Comparison of ENCODE assay signal across 16 mouse cellular contexts in the genomic region with DNA sequence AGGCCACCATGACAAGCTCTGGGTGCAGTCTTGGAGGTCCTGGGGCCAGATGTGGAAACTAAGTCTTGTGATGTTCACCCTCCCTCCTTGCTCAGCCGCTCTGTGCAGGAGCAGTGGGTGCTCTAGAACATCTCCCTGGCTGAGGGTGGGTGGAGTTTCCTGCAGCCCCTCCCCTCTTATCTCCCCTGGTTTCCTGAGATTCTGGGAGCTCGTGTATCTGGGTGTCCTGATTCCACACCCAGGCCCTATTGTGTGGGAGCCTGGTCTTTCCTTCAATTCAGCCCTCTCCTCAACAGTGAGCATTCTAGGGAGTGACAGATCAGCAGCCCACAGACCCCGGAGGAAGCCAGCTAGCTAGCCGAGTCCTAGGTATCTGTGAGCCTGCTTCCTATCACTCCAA. TPM values are rescaled to one million over a fixed set of nuclear protein-coding genes. Genes with fewer than 3 reads are reported as not detected.
DNase-seq lines count a peak whose midpoint lies in the region; ATAC-seq and TF ChIP-seq lines count a peak whose summit lies in the region.
"Had no signal": no experiment of that assay in that cellular context is flagged by ENCODE, and none has a peak within 500 bp of the region (broad histone marks: within the 10 kb centered on the region; RNA-seq: fewer than 3 reads in every experiment).

No protein-coding gene starts in this region.

- DNase-seq in MEL-GATA-1-ER (ENCODE audit: extremely low read depth, low read depth) = peak; percentile 61
- peak; percentile 72 for DNase-seq in heart, adult 8-10 months (ENCODE audit: low spot score)
- DNase-seq in liver, adult 2 months (ENCODE audit: extremely low read depth, low read depth, low spot score) = no peak
- peak; percentile 55 for DNase-seq in lung, postnatal 0 days (ENCODE audit: low spot score)
- no peak for DNase-seq in kidney, adult 2 months
- DNase-seq in embryonic facial prominence, embryonic 10.5 days (ENCODE audit: low spot score) = no peak
- DNase-seq: cerebellum, adult 11 months; gastrocnemius, postnatal 36 days; kidney, adult 11 months had no signal

- no peaks in the 10 kb centered on the region for H3K27me3 ChIP-seq in liver, adult 2 months (ENCODE audit: control insufficient read depth, insufficient read depth, low read length)
- no peaks in the 10 kb centered on the region for H3K27me3 ChIP-seq in lung, postnatal 0 days (replicated peaks; ENCODE audit: insufficient read depth, low read length)
- H3K27me3 ChIP-seq in kidney, embryonic 16.5 days (ENCODE audit: insufficient read depth, low read length) = no peaks in the 10 kb centered on the region
- no peaks in the 10 kb centered on the region for H3K27me3 ChIP-seq in kidney, adult 2 months (replicated peaks; ENCODE audit: control insufficient read depth, insufficient read depth, low read length)
- no peaks in the 10 kb centered on the region for H3K27me3 ChIP-seq in embryonic facial prominence, embryonic 10.5 days (replicated peaks; ENCODE audit: low read depth, poor library complexity, severe bottlenecking)
- H3K27me3 ChIP-seq: forebrain, embryonic 15.5 days had no signal

- peaks cover 12% of the 10 kb centered on the region for H3K4me1 ChIP-seq in liver, adult 2 months (ENCODE audit: control insufficient read depth, insufficient read depth, low read length)
- peaks cover 21% of the 10 kb centered on the region; the same call in 1 of the 2 replicates for H3K4me1 ChIP-seq in lung, postnatal 0 days (ENCODE audit: insufficient read depth, low read depth, low read length)
- 0 out of 2 replicates have a peak, but pooled peaks cover 5% of the 10 kb centered on the region for H3K4me1 ChIP-seq in kidney, embryonic 16.5 days (ENCODE audit: insufficient read depth, low read length)
- peaks cover 27% of the 10 kb centered on the region for H3K4me1 ChIP-seq in kidney, adult 2 months (ENCODE audit: control insufficient read depth, insufficient read depth, low read length)
- peaks cover 14% of the 10 kb centered on the region for H3K4me1 ChIP-seq in embryonic facial prominence, embryonic 10.5 days
- H3K4me1 ChIP-seq: forebrain, embryonic 15.5 days had no signal

- 74% methylated on average over 4 of the region's 4 CpGs for WGBS in liver, adult 2 months
- WGBS in lung, postnatal 0 days = 47% methylated on average over 4 of the region's 4 CpGs
- 64% methylated on average over 4 of the region's 4 CpGs for WGBS in kidney, embryonic 16.5 days
- WGBS in kidney, adult 2 months = 78% methylated on average over 4 of the region's 4 CpGs
- 87% methylated on average over 4 of the region's 4 CpGs for WGBS in embryonic facial prominence, embryonic 10.5 days

- H3K9me3 ChIP-seq in lung, postnatal 0 days (ENCODE audit: low read length) = no peaks in the 10 kb centered on the region
- H3K9me3 ChIP-seq in kidney, embryonic 16.5 days (ENCODE audit: low read length) = no peaks in the 10 kb centered on the region
- no peaks in the 10 kb centered on the region for H3K9me3 ChIP-seq in embryonic facial prominence, embryonic 10.5 days
- H3K9me3 ChIP-seq: forebrain, embryonic 15.5 days; limb, embryonic 12.5 days; midbrain, embryonic 10.5 days had no signal

- H3K79me2 ChIP-seq in liver, adult 2 months (ENCODE audit: control insufficient read depth, insufficient read depth, low read length) = no peaks in the 10 kb centered on the region

- peak; percentile 34; the same call in 1 of the 2 replicates for TF ChIP-seq POLR2A in liver, adult 2 months (IDR thresholded peaks at IDR 0.05; ENCODE audit: extremely low read depth, insufficient read depth, low read length)
- TF ChIP-seq POLR2A in kidney, adult 2 months (IDR thresholded peaks at IDR 0.05; ENCODE audit: low read depth, low read length) = no peak

- no peak overlapping the region for H3K9ac ChIP-seq in liver, adult 2 months (ENCODE audit: low read depth, low read length)
- H3K9ac ChIP-seq in lung, postnatal 0 days (replicated peaks; ENCODE audit: low read depth) = no peak overlapping the region
- no peak overlapping the region for H3K9ac ChIP-seq in kidney, embryonic 16.5 days (replicated peaks; ENCODE audit: low read length)
- H3K9ac ChIP-seq: forebrain, embryonic 15.5 days; hindbrain, embryonic 14.5 days; limb, embryonic 12.5 days had no signal

- peak; percentile 58 for ATAC-seq in lung, postnatal 0 days
- ATAC-seq in kidney, embryonic 16.5 days (ENCODE audit: low FRiP score, low TSS enrichment) = no peak
- ATAC-seq: activated CD4-positive, CD25-positive, alpha-beta regulatory T cell, adult 4 months; CD4-positive, CD25-positive, alpha-beta regulatory T cell, adult 4 months; forebrain, embryonic 15.5 days had no signal

- no peak overlapping the region for H3K4me3 ChIP-seq in liver, adult 2 months (ENCODE audit: insufficient read depth, low read depth, low read length)
- no peak overlapping the region for H3K4me3 ChIP-seq in lung, postnatal 0 days (ENCODE audit: low read depth, low read length)
- no peak overlapping the region for H3K4me3 ChIP-seq in kidney, embryonic 16.5 days (ENCODE audit: low read length)
- no peak overlapping the region for H3K4me3 ChIP-seq in kidney, adult 2 months (ENCODE audit: insufficient read depth, low read depth, low read length)
- H3K4me3 ChIP-seq in embryonic facial prominence, embryonic 10.5 days = no peak overlapping the region
- H3K4me3 ChIP-seq: forebrain, embryonic 15.5 days; limb, embryonic 12.5 days; midbrain, embryonic 10.5 days had no signal

- no peak overlapping the region for H3K4me2 ChIP-seq in lung, postnatal 0 days (replicated peaks; ENCODE audit: low read depth, low read length)
- H3K4me2 ChIP-seq in kidney, embryonic 16.5 days (replicated peaks; ENCODE audit: low read depth, low read length) = no peak overlapping the region
- H3K4me2 ChIP-seq: forebrain, embryonic 15.5 days; hindbrain, embryonic 14.5 days; limb, embryonic 12.5 days had no signal

- peak overlapping the region; percentile 61 for H3K27ac ChIP-seq in liver, adult 2 months (replicated peaks; ENCODE audit: insufficient read depth, low read depth, low read length)
- peak overlapping the region; percentile 87 for H3K27ac ChIP-seq in lung, postnatal 0 days (ENCODE audit: low read length)
- no peak overlapping the region for H3K27ac ChIP-seq in kidney, embryonic 16.5 days (ENCODE audit: low read length)
- H3K27ac ChIP-seq in kidney, adult 2 months (ENCODE audit: insufficient read depth, low read depth, low read length) = no peak overlapping the region
- no peak overlapping the region for H3K27ac ChIP-seq in embryonic facial prominence, embryonic 10.5 days (replicated peaks)
- H3K27ac ChIP-seq: forebrain, embryonic 15.5 days; hindbrain, embryonic 14.5 days; limb, embryonic 12.5 days; midbrain, embryonic 10.5 days had no signal

- H3K36me3 ChIP-seq in liver, adult 2 months (ENCODE audit: control insufficient read depth, insufficient read depth, low read length) = no peaks in the 10 kb centered on the region
- H3K36me3 ChIP-seq in lung, postnatal 0 days (ENCODE audit: insufficient read depth, low read length) = no peaks in the 10 kb centered on the region
- H3K36me3 ChIP-seq in kidney, embryonic 16.5 days (ENCODE audit: insufficient read depth, low read length) = no peaks in the 10 kb centered on the region
- H3K36me3 ChIP-seq in kidney, adult 2 months (ENCODE audit: control insufficient read depth, insufficient read depth, low read length) = no peaks in the 10 kb centered on the region
- H3K36me3 ChIP-seq in embryonic facial prominence, embryonic 10.5 days (replicated peaks) = no peaks in the 10 kb centered on the region
- H3K36me3 ChIP-seq: forebrain, embryonic 15.5 days; limb, embryonic 12.5 days; midbrain, embryonic 10.5 days had no signal

- peak; percentile 93 for TF ChIP-seq EP300 in lung, postnatal 0 days (IDR thresholded peaks at IDR 0.05)

- no peak for TF ChIP-seq CTCF in liver, adult 2 months (IDR thresholded peaks at IDR 0.05; ENCODE audit: low read depth, low read length)
- no peak for TF ChIP-seq CTCF in lung, postnatal 0 days (IDR thresholded peaks at IDR 0.05)
- no peak for TF ChIP-seq CTCF in kidney, adult 2 months (conservative IDR thresholded peaks at IDR 0.05; ENCODE audit: insufficient read depth, insufficient read length, low read depth, low read length)

RNA-seq across cellular contexts. Expression of gene Aqp1, which starts 9.9 kb away (rescaled TPM):
- total RNA-seq in heart, adult 8-10 months (2022) = 100 to 1,000 TPM; 336 to 404 (median 350) TPM
- total RNA-seq in liver, adult 2 months (2014; rRNA removed) = 78.1 and 91.4 TPM in 2 replicates
- 78.3 and 88.6 TPM in 2 replicates for polyA plus RNA-seq in liver, adult 2 months (2012; rRNA removed)
- 514 and 711 TPM in 2 replicates for polyA plus RNA-seq in lung, postnatal 0 days (2015; fragmentation: Nextera tagmentation; extraction: Ambion mirVana)
- polyA plus RNA-seq in kidney, embryonic 16.5 days (2015; fragmentation: Nextera tagmentation; extraction: Ambion mirVana) = 50.8 and 69.9 TPM in 2 replicates
- polyA plus RNA-seq in kidney, adult 2 months (2012; rRNA removed) = 1,148 and 1,467 TPM in 2 replicates
- 0.29 and 0.76 TPM in 2 replicates for polyA plus RNA-seq in embryonic facial prominence, embryonic 10.5 days (2016; fragmentation: Nextera tagmentation; extraction: Ambion mirVana)
- polyA plus RNA-seq: CD4-positive, CD25-positive, alpha-beta regulatory T cell, adult 4 months had no signal

RNA-seq across cellular contexts. Expression of gene Ghrhr, which starts 49.8 kb away (rescaled TPM):
- not detected for total RNA-seq in heart, adult 8-10 months (2022)
- 0.09 TPM in 1 of 2 replicates, not detected in the other for total RNA-seq in liver, adult 2 months (2014; rRNA removed)
- polyA plus RNA-seq in liver, adult 2 months (2012; rRNA removed) = 0.09 TPM in 1 of 2 replicates, not detected in the other
- 0.12 TPM in 1 of 2 replicates, not detected in the other for polyA plus RNA-seq in lung, postnatal 0 days (2015; fragmentation: Nextera tagmentation; extraction: Ambion mirVana)
- 0.17 and 0.18 TPM in 2 replicates for polyA plus RNA-seq in kidney, embryonic 16.5 days (2015; fragmentation: Nextera tagmentation; extraction: Ambion mirVana)
- polyA plus RNA-seq in kidney, adult 2 months (2012; rRNA removed) = 0.36 and 0.61 TPM in 2 replicates
- not detected in 2 replicates for polyA plus RNA-seq in embryonic facial prominence, embryonic 10.5 days (2016; fragmentation: Nextera tagmentation; extraction: Ambion mirVana)
- total RNA-seq: gastrocnemius, postnatal 36 days had no signal
- polyA plus RNA-seq: activated CD4-positive, CD25-positive, alpha-beta regulatory T cell, adult 4 months; CD4-positive, CD25-positive, alpha-beta regulatory T cell, adult 4 months; forebrain, embryonic 15.5 days; hindbrain, embryonic 14.5 days; limb, embryonic 12.5 days; midbrain, embryonic 10.5 days had no signal

Comparison
In these comparisons a context has a peak if more than half of its experiments do, and no peak if none do; other contexts are left out.
1. DNase-seq: peak in MEL-GATA-1-ER (single experiment), heart, adult 8-10 months (single experiment) and lung, postnatal 0 days (single experiment); none in liver, adult 2 months (single experiment), kidney, adult 2 months (single experiment) and embryonic facial prominence, embryonic 10.5 days (single experiment).
2. H3K27ac ChIP-seq: peak in liver, adult 2 months (single experiment) and lung, postnatal 0 days (single experiment); none in kidney, embryonic 16.5 days (single experiment), kidney, adult 2 months (single experiment) and embryonic facial prominence, embryonic 10.5 days (single experiment).
3. RNA of gene Aqp1, which starts 9.9 kb away (polyA plus RNA-seq): 1,148 to 1,467 TPM in kidney, adult 2 months, 514 to 711 TPM in lung, postnatal 0 days, 78.3 to 88.6 TPM in liver, adult 2 months and 50.8 to 69.9 TPM in kidney, embryonic 16.5 days; 0.29 to 0.76 TPM in embryonic facial prominence, embryonic 10.5 days; every median in the first group is over 10 times any median in the second.